Mouse (Mus musculus) retina, postnatal 1 day (tissue): Measurements from ENCODE around the gene Kiz.

Source experiments
- DNase-seq: peaks from one replicate; pipeline ENCODE4 v3.0.0-alpha.2; 2012

The Kiz gene

DNA sequence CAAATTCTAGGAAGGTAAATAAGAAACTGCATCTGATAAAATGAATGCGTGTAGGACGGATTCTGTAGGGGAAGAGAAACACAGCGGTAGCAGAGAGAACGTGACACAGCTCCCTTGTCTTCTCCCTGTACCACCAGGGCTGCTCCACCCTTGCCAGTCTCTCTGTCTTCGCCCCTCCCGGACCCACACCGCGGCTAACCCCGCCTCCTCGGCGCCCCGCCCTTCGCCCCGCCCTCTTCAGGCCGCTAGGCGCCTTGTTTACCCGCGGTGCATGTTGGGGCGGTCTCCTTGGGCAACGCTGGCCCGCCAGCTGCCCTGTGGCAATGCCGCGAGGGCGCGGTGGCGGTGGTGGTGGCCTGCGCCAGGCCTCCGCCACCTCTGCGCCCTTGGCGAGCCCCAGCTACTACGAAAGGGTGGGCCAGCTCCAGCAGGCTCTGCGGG is at the start of gene Kiz:
Gene Kiz (plus strand): TSS at position 266 of the 441 bp plus-strand sequence.
- peak; percentile 98 for DNase-seq

GRCm38 (mm10) chr2:146809706-146810256 is 45.9 kb upstream of the Kiz start:
- DNase-seq: peak; percentile 82

DNA sequence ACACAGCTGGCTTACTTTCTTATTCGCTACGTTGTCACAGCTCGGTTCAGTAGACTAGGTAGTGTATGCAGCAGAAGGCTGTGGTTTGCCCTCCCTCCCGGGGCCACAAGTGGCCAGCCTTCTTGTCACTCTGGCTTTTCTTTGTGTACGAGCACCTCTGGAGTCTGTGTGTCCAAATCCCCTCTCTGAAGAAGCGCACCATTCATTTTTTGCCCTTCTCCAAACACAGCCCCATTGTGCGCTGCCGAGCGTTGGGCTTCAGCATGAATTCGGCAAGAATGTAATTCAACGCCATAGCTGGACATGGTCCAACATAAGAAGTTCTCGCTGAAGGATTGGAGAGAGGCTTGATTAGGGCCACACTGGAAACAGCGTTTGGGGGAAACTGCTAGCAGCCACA is 45.0 kb upstream of the Kiz start:
- peak; percentile 95 for DNase-seq

DNA sequence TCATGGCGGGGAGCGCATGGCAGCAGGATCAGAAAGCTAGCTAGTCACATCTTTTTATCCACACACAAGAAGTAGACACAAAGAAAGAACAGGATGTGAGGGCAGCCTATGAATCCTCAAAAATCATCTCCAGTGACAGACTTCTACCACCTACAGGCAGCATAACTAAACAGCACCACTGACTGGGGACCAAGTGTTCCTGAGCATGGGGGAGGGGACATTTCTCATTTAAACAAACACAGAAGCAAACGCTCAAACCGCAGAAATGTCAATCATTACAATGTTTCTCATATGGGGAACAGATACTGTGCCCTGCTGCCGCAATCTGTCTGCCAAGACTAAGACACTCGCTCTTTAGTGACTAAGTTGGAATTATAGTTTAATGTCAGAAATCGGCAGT is 40.7 kb upstream of the Kiz start:
- DNase-seq: no peak

GRCm38 (mm10) chr2:146819065-146819464 is 36.6 kb upstream of the Kiz start:
- DNase-seq: no peak

DNA sequence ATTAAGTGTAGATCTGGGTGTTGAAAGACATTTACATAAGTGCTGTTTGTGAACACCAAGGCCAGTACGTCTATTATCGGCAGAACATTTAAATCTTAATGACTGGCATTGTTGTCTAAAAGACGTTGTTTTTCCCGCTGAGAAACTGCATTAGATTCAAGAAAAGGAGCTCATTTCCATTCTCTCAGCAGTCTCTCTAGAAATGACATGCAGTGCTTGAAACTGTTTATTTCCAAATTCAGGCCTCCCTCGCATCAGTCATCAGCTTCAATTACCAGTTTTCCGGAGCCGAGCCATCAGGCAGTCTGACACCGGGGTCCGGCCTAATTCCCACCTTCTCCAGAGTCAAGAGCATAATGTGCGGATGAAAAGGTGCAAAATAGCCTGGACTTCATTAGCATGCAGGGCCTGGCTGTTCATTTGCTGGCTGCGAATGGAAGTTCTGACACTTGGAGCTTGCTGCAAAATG is 32.1 kb upstream of the Kiz start:
- DNase-seq: no peak

- DNase-seq: peak; percentile 25
These were observed 31.6 kb upstream of the Kiz start for GRCm38 (mm10) chr2:146824043-146824442.

- DNase-seq: no peak
These were observed 27.7 kb upstream of the Kiz start for GRCm38 (mm10) chr2:146828006-146828405.

- peak; percentile 85 for DNase-seq
These were observed 22.2 kb upstream of the Kiz start for GRCm38 (mm10) chr2:146833222-146834063.

GRCm38 (mm10) chr2:146834064-146834313 is 21.7 kb upstream of the Kiz start:
- no peak for DNase-seq

DNA sequence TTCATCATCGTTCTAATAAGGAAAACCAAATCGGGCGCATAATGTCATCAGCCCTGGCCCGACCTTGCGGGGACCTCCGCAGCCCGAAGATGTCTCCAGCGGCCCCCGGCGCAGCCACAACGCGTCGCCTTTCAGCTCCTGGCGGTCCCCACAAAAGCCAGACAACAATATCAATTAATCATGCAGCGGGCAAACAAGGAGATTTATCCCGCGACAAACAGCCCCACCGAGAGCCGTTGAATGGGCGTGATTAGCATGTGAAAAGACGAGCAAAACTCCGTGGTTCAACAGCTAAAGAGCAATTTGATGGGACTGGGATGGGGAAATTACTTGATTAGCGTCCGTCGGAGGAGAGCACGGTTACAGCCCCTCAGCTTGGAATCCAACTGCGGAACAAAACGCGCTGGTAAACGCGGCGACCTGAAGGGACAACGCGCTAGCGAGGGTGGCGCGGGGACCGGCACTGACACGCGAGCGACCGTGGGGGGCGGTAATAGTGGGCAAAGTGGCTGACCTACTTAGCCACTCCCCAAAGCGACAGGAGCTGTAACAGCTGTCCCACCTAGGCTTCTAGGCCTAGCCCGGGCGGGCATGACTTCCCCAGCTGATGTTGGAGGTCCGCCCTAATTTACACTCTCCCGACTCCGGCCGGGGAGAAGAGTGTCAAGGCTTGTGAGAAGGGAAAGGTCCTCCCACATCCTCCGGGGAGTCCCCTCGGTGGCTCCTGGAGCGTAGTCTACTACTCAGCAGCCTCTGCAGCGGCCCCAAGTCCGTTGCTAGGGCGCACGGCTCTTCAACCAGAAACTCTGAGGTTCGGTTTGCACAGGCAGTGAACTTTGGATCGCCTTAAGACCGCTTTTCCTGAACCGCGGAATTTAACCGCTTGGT is 21.1 kb upstream of the Kiz start:
- DNase-seq: peak; percentile 91

- DNase-seq: peak; percentile 22
These were observed 20.2 kb upstream of the Kiz start for GRCm38 (mm10) chr2:146835241-146835990.

DNA sequence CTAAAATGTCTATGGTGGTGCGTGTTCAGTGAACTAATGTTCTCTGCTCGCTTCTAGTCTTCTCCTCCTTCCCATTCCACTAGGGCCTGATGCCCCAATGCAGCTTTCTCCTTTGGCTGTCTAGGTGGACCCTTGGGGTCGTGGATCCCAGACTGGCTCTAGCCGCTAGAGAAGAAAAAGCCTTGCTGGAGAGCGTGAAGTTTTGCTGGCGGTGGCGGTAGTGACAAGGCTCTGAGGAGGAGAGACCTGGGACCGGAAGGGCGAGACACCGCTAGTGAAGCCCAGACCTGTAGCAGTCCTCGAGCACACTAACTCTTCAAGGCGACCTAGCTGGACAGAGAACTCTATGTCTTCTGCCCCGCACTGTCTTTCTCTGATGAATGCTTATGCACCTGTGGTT is 19.4 kb upstream of the Kiz start:
- peak; percentile 25 for DNase-seq

- DNase-seq: peak; percentile 33
These were observed 18.7 kb upstream of the Kiz start for GRCm38 (mm10) chr2:146836871-146837550.

DNA sequence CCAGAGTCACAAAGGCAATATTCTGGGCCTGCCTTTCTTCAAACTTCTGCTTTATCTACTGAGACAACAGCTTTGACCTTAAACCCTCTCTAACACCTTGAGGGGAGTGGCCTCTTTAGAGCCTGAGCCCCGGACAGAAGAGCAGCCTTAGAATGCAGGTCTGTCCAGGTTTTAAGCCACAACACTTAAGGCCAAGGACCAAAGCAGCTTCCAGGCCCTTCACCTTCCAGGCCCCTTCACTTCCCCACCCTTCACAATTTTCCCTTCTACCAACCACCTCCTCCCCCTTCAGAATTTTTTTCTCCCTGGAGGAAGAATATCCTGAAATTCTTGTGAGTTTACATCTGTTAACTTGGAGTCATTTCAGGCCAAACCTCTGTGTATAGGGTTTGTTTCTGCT is 18.0 kb upstream of the Kiz start:
- DNase-seq: no peak

DNA sequence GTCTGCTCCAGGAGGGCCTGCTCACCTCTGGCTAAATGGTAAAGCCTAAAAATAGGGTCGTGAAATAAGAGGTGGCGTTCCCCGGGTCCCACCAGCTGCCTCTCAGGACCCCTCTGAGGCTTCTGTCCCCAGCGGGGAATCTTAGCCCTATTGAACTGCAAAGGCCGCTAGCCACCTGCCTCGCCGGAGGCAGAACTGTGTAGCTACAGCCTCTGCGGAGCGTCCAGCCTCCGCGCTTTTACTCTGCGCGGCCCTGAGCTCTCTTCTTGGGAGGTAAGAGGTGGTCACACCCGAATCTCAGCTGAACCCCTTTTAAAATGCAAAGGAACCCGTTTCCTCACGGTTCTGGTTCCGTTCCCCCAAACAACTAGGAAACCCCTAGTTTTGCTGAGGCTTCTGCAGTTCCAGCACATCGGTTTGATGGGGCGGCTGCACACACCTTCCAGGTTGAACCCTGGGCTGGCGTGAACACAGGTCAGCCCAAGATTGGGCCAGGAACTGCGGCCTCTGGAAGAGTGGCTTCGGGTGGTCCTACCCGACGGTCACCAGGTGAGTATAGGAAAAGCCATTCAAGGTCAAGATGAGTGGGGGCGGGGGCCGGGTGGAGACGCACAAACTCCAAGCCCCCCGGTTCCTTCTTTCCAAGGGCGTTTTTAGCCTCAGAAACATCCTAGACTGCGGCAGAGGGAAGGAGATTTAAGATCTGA is 16.9 kb upstream of the Kiz start:
- DNase-seq: peak; percentile 40

DNA sequence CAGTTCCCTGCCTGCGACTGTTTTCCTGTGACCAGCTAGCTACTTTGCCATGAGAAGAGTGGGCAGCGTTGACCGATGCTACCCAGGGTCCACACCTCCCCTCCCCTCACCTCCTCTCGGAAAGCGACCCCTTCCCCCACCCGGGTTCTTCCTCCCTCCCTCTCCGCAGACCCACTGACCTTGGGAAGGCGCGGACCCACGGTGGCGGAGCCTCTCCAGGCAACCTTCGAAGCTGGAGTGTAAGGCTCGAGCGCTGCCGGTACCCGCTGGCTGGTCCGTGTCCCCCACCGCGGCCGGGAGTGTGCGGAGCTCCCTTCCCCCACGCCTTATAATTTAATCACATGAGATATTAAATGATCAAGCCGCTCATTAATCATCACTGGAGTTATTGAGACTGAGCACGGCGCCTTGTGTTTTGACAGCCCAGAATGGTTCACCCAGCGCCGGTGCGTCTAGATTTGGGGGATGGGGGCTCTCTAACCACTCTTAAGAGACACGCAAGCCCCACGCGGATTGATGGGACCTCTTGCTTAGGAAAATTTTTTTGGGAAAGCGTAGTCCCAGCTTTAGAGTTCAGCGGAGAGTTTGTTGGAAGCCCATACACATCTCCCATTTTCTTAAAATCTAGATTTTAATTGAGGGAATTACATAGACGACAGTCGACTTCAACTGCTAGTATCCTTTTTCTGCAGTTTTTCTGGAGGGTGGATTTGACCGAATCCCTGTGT is 16.2 kb upstream of the Kiz start:
- DNase-seq: peak; percentile 50

DNA sequence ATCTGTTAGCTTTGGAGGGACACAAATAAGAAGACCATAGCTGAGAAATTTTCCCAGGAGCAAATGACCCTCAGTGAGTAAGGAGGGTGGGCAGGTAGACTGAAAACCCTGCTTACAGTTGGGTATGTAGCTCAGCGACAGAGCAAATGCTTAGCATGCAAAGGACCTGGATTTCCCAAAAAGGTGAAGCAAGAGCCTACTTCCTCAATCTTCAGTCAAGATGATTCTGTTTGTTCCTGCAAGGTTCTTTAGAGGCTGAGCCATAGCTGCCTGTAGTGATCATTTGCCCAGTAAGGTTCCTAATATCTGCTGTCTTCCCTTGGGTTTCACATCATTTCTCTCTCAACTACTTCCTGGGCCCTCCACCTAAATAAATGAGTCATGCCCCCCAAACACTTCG is 7.8 kb upstream of the Kiz start:
- DNase-seq: no peak

- DNase-seq: no peak
These were observed 456 bp downstream of the Kiz start for GRCm38 (mm10) chr2:146856120-146856519.

DNA sequence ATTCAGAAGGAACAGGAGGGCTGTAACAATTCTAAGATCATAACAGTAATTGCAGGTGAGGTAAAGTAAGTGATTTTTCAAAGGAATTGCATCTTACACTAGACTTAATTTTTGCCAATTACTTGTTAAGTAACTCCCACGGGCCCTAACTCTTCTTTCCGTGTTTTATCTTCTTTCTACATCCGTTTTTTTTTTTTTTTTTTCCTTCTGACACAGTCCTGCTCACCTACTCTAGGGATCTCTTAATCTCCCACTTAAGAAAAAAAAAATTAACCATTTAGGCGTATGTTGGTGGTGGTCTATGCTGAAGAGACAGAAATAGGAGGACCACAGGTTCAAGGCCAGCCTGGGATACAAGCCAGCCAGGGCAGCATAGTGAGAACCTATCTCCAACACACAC is 1.2 kb downstream of the Kiz start:
- no peak for DNase-seq

DNA sequence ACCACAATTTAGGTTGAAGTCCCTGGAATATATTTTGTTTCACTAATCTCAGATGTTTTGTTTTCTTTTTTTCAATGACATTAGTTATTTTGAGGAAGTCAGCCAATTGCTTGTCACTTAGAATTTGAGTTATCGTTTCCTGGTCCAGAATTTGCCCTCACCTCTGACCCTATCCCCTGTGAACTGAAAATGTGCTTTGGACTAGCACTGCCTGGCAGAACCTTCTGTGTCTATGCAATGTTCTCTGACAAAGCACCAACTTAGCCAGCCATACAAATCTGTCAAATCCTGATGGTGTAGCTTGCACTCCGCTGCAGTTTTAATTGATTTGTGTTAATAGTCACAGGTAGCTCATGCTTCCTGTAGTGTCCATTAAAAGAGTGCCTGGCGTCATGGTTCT is 10.1 kb downstream of the Kiz start:
- no peak for DNase-seq
